Mouse (Mus musculus): ENCODE data around the gene Cdkn2aip.

DNA sequence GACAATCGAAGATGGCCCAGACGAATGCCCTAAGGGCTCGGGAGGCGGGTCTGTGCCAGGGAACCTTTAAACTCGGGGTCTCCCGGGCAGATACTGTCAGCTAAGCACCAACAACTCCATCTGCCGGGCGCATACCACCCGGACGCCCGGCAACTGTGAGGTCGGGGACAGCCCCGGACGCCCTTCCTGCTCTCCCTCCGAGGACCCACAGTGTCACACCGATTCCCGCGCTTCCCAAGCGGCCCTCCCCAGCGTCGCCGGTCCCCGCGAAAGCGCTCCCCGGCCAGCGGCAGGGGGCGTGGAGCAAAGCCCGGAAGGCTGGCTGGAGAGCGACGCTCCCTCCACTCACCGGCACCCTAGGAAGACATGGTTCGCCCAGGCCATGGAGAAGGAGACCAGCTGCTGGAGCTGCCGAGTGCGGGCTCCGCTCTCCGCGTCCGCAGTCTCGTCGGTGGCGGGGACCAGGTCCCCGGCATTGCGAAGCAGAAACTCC lies 515 bp downstream of the Cdkn2aip start:
- TF ChIP-seq MAFK (IDR thresholded peaks at IDR 0.05; ENCODE audit: borderline replicate concordance, low read depth, low read length) = no peak
- no peak for TF ChIP-seq CHD2 (IDR thresholded peaks at IDR 0.05; ENCODE audit: low read length)
